Mouse (Mus musculus) forebrain, embryonic 12.5 days (tissue): Measurements from ENCODE around the gene Draxin. TPM values are rescaled to one million over a fixed set of nuclear protein-coding genes. Genes with fewer than 3 reads are reported as not detected.
A peak's percentile ranks its signal among the peaks of the same experiment; 100 is the strongest.
"Not testable (repeated sequence)": the region's sequence is repeated elsewhere in the genome, so short reads cannot be mapped to it uniquely, and the experiment has no call there.

Experiments
- ATAC-seq: fragments of 200-750 bp; cut with Nextera tagmentation; 2 replicates; pipeline ENCODE4 v1.8.0; 2017; ENCODE audit warnings: moderate TSS enrichment; ENCODE audit not compliant: low FRiP score
- H3K27ac ChIP-seq: fragments of 300-500 bp; sonication (generic); 2 replicates; pipeline ENCODE4 v1.5.1; 2016; ENCODE audit warnings: mild to moderate bottlenecking
- H3K27me3 ChIP-seq: fragments of 300-500 bp; sonication (generic); 2 replicates; pipeline ENCODE4 v1.6.1; 2016; ENCODE audit warnings: mild to moderate bottlenecking
- H3K36me3 ChIP-seq: fragments of 300-500 bp; sonication (generic); replicated peaks from 2 replicates; pipeline ENCODE4 v1.6.1; 2016; ENCODE audit warnings: mild to moderate bottlenecking
- H3K4me1 ChIP-seq: fragments of 300-500 bp; sonication (generic); 2 replicates; pipeline ENCODE4 v1.6.1; 2016
- H3K4me2 ChIP-seq: fragments of 300-500 bp; sonication (generic); 2 replicates; pipeline ENCODE4 v1.6.1; 2016; ENCODE audit warnings: mild to moderate bottlenecking, moderate library complexity
- H3K4me3 ChIP-seq: fragments of 300-500 bp; sonication (generic); replicated peaks from 2 replicates; pipeline ENCODE4 v1.5.1; 2016; ENCODE audit warnings: mild to moderate bottlenecking
- H3K9ac ChIP-seq: fragments of 300-500 bp; sonication (generic); 2 replicates; pipeline ENCODE4 v1.6.1; 2016; ENCODE audit warnings: mild to moderate bottlenecking
- H3K9me3 ChIP-seq: fragments of 300-500 bp; sonication (generic); 2 replicates; pipeline ENCODE4 v1.6.1; 2016
- WGBS: fragments of 180-500 bp; shearing (Covaris S2); methylation state at CpG from one replicate; pipeline ENCODE4 v1.1.7; 2016; 5-methylcytosine and 5-hydroxymethylcytosine counted together
- polyA plus RNA-seq: library from polyadenylated mRNA; unstranded; fragments of >200 nt; fragmentation: Nextera tagmentation; extraction: Ambion mirVana; gene quantifications from 2 replicates; pipeline ENCODE4 v1.2.1, GENCODE M21; 2016

Draxin gene
- 6.4 and 8.0 TPM in 2 replicates for polyA plus RNA-seq

DNA sequence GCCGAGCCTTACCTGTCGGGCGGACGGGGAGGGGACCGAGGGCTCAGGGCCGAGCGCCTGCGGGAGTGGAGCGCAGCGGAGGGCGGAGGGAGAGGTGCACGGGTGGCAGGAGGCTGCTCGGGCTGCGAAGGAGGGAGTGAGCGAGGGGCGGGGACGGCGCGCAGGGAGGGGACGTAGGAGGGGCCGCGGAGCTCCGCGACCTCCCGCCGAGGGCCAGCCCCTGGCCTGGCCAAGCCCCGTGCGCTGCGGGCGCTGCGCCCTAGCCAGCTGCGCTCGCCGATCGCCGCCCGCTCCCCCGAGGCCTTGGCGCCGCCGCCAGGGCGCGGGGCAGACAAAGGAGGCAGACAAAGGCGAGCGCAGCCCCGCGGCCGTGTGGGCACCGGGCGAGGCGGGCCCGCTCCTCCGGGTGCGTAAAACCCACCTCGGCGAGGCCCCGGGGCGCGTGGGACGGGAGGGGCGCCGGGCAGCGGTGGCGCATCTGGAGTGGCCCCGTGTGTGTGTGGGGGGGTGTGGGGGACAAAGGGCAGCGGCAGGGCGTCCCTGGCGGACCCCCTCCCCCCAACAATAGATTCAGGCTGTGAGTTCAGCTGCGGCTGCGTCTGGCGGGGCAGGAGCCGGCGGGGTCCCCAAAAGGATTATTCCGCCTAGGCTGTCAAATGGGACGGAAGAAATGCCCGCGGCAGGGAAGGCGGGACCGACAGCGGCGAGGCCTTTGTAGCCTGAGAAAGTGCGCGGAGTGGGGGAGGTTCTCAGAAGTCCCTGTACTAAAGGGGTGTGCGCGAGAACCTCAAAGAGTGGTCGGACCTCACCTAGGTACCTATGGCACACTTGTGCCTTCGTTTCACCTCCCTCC, at the start of gene Draxin:
Gene Draxin, minus strand, starts transcription at position 138 of the 853 bp plus-strand sequence.
- peak; percentile 89 for ATAC-seq
- peak within 1 kb of the TSS; percentile 96 for H3K9ac ChIP-seq
- no peaks in the 10 kb centered on the region for H3K9me3 ChIP-seq
- peak within 1 kb of the TSS; percentile 96 for H3K27ac ChIP-seq
- H3K36me3 ChIP-seq = no peaks in the 10 kb centered on the region
- peaks cover 47% of the 10 kb centered on the region for H3K4me1 ChIP-seq
- peaks cover 32% of the 10 kb centered on the region for H3K27me3 ChIP-seq
- under 1% methylated on average over 76 of the region's 87 CpGs for WGBS
- peak within 1 kb of the TSS; percentile 91 for H3K4me2 ChIP-seq
- peak within 1 kb of the TSS; percentile 81 for H3K4me3 ChIP-seq

DNA sequence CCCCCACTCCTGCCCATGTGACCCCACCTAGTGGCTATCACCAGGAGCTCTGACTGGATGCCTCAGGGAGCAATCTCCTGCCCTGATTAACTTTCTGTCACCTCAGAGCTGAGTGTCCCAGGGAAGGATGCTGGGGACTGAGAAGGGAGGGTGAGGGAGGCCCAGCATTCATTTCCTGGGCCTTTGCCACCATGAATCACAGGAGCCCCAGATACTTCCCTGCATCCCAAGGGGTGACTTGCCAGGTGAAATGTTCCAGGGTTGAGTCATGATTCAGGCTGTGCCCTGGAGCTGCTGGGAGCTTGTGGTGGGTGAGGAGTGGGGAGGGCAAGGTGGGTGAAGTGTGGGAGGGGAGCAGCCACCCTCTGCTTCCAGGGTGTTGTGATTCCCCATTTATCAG, 47.2 kb upstream of the Draxin start:
- no peak overlapping the region for H3K27ac ChIP-seq
- no peak for ATAC-seq
- H3K27me3 ChIP-seq = peaks cover 81% of the 10 kb centered on the region
- H3K4me1 ChIP-seq = peaks cover 22% of the 10 kb centered on the region
- H3K9ac ChIP-seq = no peak overlapping the region
- H3K4me2 ChIP-seq = no peak overlapping the region
- H3K9me3 ChIP-seq = no peaks in the 10 kb centered on the region
- no peaks in the 10 kb centered on the region for H3K36me3 ChIP-seq
- H3K4me3 ChIP-seq = no peak overlapping the region

DNA sequence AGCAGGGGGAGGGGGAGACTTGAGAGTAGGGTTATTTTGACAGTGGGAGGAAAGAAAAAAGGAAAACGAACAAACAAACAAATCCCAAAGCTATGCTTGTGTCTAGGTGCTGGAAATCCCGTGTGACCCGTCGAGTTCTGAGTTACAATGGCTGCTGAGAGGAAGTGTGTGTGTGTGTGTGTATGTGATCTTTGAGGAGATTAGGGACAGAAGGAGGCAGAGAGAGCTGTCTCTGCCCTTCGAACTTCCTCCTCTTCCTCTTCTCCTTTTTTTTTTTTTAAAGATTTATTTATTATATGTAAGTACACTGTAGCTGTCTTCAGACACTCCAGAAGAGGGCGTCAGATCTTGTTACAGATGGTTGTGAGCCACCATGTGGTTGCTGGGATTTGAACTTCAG, 46.1 kb upstream of the Draxin start:
- WGBS = 70% methylated on average over 5 of the region's 6 CpGs
- H3K27ac ChIP-seq = not testable (repeated sequence)

DNA sequence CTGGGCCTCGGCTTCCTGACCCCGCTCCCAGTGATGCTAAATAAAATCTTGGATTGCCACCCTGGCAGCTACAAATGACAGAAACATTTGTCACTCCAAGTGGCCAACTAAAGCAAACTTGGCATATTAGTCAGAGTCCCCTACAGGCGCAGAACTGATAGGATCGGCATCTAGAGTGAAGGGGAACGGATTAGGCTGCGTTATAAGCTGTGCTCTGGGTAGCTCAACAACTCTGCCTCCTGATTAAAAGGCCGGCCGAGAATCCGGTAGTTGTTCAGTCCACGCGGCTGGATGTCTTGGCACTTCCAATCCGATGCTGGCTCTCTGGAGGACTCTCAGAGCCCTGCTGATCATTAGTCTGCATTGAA, 44.0 kb upstream of the Draxin start:
- no peak for ATAC-seq

More for the DNA sequence above, 46.1 kb upstream of the Draxin start:
- not testable (repeated sequence) for H3K36me3 ChIP-seq, H3K4me3 ChIP-seq, H3K9me3 ChIP-seq, H3K9ac ChIP-seq, ATAC-seq, H3K4me2 ChIP-seq
- Histone ChIP-seq H3K27me3 (peaks cover 92% of the 10 kb centered on the region), H3K4me1 (peaks cover 18% of the 10 kb centered on the region)

DNA sequence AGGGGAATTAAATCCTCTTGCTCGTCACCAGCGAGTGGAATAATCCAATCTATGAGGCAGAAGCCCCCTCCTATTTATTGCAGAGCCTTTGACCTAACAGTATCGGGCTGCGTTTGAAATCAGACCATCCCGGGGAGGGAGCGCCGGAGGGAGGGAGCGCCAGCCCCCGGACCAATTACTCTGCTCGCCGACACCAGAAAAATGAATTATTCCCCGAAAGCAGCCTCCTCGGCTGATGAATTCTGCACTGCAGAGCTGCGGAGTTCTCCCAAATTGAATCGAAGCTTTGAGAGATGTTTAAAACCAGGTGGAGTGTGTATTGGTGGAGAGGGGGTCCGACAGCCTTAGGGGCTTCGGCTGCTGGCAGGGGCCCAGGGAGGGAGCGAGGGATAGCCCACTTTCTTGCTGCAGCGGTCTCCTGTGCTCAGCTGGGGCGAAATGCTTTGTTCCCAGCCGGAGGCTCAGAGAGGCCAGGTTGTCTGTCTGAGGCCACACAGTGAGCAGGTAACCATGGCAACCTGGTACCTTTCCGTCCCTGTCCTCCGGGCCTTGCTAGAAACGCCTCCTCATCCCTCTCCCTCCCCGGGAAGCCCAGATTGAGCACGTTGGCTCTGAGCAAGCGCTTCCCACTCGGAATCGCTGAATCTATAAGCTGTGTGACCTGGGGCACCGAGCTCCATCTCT, 43.5 kb upstream of the Draxin start:
- peaks cover 94% of the 10 kb centered on the region for H3K27me3 ChIP-seq
- H3K4me2 ChIP-seq = peak overlapping the region; percentile 47
- H3K4me3 ChIP-seq = peak overlapping the region; percentile 25
- under 1% methylated on average over 30 of the region's 30 CpGs for WGBS
- H3K9ac ChIP-seq = peak overlapping the region; percentile 5
- H3K36me3 ChIP-seq = no peaks in the 10 kb centered on the region
- H3K9me3 ChIP-seq = no peaks in the 10 kb centered on the region
- peak overlapping the region; percentile 31; the same call in 1 of the 2 replicates for H3K27ac ChIP-seq
- ATAC-seq = peak; percentile 75
- peaks cover 25% of the 10 kb centered on the region for H3K4me1 ChIP-seq

More for the DNA sequence above, 44.0 kb upstream of the Draxin start:
- H3K9me3 ChIP-seq = no peaks in the 10 kb centered on the region
- H3K4me2 ChIP-seq = peak overlapping the region; percentile 47
- peaks cover 25% of the 10 kb centered on the region for H3K4me1 ChIP-seq
- 0 out of 2 replicates have a peak overlapping the region, but pooled peaks have one; percentile 5 for H3K9ac ChIP-seq
- H3K4me3 ChIP-seq = peak overlapping the region; percentile 25
- peak overlapping the region; percentile 31; the same call in 1 of the 2 replicates for H3K27ac ChIP-seq
- H3K36me3 ChIP-seq = no peaks in the 10 kb centered on the region
- 5% methylated on average over 12 of the region's 12 CpGs for WGBS
- peaks cover 96% of the 10 kb centered on the region for H3K27me3 ChIP-seq

DNA sequence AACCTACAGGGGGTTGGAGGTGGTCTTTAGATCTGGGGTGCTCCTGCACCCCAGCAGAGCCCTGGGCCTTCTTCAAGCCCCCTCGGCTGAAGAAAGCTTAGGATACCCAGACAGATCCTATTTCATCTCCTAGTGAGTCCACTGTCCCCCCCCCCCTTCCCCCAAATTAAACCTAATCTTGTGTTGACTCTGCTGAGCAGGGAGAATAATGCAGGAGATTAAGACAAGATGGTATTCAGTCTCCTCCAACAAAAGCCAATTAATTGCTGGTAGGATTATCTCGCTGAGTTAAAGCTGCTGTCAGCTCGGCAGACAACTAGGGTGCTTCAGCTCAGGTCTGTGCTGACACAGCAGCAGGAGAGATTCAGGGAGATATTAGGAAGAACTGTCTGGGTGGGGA, 40.8 kb upstream of the Draxin start:
- Histone ChIP-seq H3K4me3 (no peak overlapping the region), H3K27me3 (peaks cover 89% of the 10 kb centered on the region), H3K9me3 (no peaks in the 10 kb centered on the region), H3K4me2 (no peak overlapping the region), H3K9ac (no peak overlapping the region), H3K36me3 (no peaks in the 10 kb centered on the region), H3K27ac (no peak overlapping the region), H3K4me1 (peaks cover 34% of the 10 kb centered on the region)
- no peak for ATAC-seq
- 3% methylated on average over 3 of the region's 3 CpGs for WGBS

DNA sequence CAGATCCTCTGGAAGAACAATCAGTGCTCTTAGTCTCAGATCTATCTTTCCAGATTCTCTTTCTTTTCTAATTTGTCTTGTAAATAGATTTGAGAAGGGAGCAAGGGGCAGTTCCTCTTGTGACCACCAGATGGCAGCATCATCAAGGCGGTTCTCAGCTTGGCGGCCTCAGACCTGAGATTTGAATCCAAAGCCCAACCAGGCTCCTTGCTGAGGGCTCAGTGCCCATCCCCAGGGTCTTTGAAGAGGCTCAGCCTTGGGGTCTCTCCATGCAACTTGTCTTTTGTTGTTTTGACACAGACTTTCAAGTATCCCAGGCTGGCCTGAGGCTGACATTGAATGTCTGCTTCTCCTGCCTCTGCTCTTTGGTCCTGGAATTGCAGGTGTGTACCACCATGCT, 40.3 kb upstream of the Draxin start:
- H3K4me3 ChIP-seq = no peak overlapping the region
- H3K9ac ChIP-seq = no peak overlapping the region
- peaks cover 38% of the 10 kb centered on the region for H3K4me1 ChIP-seq
- H3K36me3 ChIP-seq = no peaks in the 10 kb centered on the region
- H3K4me2 ChIP-seq = no peak overlapping the region
- peaks cover 89% of the 10 kb centered on the region for H3K27me3 ChIP-seq
- H3K27ac ChIP-seq = no peak overlapping the region
- no peak for ATAC-seq
- 0% methylated on average over 2 of the region's 2 CpGs for WGBS
- no peaks in the 10 kb centered on the region for H3K9me3 ChIP-seq

DNA sequence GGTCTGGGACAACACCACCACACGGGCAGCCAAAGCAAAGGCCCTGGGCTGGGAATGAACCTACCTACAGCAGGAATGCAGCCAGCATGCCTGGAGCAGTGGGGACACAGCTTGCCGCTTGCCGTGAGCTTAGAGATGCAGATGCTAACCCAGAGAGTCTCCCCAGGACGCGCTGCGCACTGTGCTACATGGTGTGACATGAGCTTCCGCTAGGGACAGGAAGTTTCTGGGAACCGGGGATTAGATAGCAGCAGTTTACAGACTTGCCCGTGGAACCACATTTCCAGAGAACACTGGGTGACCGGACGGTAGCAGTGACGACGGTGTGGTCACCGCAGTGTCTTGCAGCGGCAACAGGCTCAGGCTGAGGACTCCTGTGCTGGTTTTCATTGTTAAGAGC, 39.1 kb upstream of the Draxin start:
- Histone ChIP-seq H3K4me2 (no peak overlapping the region; the same call in 1 of the 2 replicates), H3K4me3 (no peak overlapping the region), H3K4me1 (peaks cover 45% of the 10 kb centered on the region), H3K27ac (no peak overlapping the region), H3K27me3 (peaks cover 89% of the 10 kb centered on the region), H3K36me3 (no peaks in the 10 kb centered on the region), H3K9me3 (no peaks in the 10 kb centered on the region), H3K9ac (no peak overlapping the region)
- no peak for ATAC-seq
- 24% methylated on average over 15 of the region's 15 CpGs for WGBS

DNA sequence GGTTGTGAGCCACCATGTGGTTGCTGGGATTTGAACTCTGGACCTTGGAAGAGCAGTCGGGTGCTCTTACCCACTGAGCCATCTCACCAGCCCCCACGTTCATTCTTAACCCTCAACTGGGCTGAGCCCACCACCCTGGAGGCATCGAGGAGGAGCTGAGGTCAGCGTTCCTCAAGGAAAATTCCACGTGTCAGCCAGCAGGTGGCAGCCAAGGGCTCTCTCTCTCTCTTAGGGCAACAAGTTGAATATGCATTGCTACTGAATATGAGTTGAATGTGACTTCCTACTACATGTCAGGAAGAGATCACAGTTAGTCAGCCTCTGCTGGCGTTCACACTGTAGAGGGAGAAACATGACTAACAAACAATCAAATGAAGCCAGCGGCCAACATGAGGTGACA, 37.8 kb upstream of the Draxin start:
- Histone ChIP-seq H3K4me2 (no peak overlapping the region), H3K4me1 (peaks cover 46% of the 10 kb centered on the region), H3K4me3 (no peak overlapping the region), H3K36me3 (no peaks in the 10 kb centered on the region), H3K9ac (no peak overlapping the region), H3K27me3 (peaks cover 89% of the 10 kb centered on the region), H3K9me3 (no peaks in the 10 kb centered on the region), H3K27ac (no peak overlapping the region)
- WGBS = 28% methylated on average over 7 of the region's 7 CpGs
- ATAC-seq = no peak

DNA sequence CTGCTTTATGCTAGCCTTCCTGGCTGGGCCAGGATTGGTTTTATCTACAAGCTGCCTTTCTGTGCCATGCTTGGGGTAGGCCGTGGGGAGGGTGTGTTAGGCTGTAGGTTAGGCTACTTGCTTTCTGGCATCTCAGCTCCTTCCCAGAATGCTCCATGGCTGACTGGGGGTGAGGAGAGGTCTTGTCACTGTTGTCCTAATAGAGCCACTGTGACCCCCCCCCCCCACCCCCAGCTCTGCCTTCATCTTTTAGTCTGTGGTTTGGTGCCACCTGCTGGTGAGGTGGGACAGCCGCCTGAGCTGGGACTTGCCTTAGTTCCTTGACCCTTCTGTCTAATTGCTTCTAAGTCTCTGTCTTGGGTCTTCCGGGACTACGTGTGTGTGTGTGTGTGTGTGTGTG, 36.5 kb upstream of the Draxin start:
- Histone ChIP-seq H3K4me3 (peak overlapping the region; percentile 7; the same call in 1 of the 2 replicates), H3K27me3 (peaks cover 89% of the 10 kb centered on the region), H3K4me2 (peak overlapping the region; percentile 27), H3K36me3 (no peaks in the 10 kb centered on the region), H3K9ac (no peak overlapping the region), H3K27ac (no peak overlapping the region), H3K4me1 (peaks cover 42% of the 10 kb centered on the region), H3K9me3 (no peaks in the 10 kb centered on the region)
- 11% methylated on average over 2 of the region's 4 CpGs for WGBS
- 0 out of 2 replicates have a peak, but pooled peaks have one; percentile 3 for ATAC-seq

DNA sequence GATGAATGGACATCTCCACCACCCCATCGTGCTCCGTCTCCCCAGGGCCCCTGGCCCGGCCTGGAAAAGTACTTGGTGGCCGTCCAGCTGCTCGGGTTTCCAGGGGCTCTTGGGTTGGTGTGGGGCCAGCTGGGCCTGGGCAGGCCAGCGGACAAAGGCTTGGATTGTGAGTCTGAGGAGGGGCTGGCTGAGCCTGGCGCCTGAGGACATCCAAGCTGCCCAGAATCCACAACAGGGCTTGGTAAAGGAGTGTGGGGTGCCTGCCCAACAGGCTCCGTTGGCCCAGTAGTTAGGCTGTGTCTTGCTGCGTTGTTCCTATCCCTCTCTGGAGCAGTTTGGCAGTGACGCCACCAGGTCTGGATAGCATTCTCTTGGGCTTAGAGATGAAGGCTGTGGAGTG, 35.9 kb upstream of the Draxin start:
- ATAC-seq = no peak
- no peaks in the 10 kb centered on the region for H3K36me3 ChIP-seq
- H3K9me3 ChIP-seq = no peaks in the 10 kb centered on the region
- no peak overlapping the region for H3K9ac ChIP-seq
- no peak overlapping the region; the same call in 1 of the 2 replicates for H3K4me3 ChIP-seq
- peaks cover 89% of the 10 kb centered on the region for H3K27me3 ChIP-seq
- WGBS = 2% methylated on average over 10 of the region's 10 CpGs
- peak overlapping the region; percentile 27 for H3K4me2 ChIP-seq
- H3K4me1 ChIP-seq = peaks cover 41% of the 10 kb centered on the region
- no peak overlapping the region for H3K27ac ChIP-seq

DNA sequence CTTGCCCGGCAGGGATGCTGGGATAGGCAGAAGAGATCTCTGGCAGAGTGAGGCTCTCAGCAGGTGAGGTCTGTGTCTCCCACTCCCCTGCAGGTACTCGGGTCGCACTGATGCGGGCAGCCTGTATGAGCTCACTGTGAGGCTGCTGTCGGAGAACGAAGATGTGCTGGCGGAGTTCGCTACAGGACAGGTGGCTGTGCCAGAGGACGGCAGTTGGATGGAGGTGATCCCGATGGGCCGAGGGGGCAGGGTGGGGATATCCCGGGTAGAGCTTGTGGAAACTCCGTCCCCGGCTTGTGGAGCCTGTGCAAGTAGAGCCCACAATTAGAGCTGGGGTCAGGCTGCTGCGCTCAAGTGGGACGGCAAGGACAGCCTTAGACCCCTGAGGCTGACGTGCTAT, 35.1 kb upstream of the Draxin start:
- no peaks in the 10 kb centered on the region for H3K36me3 ChIP-seq
- 4% methylated on average over 17 of the region's 17 CpGs for WGBS
- H3K9me3 ChIP-seq = no peaks in the 10 kb centered on the region
- ATAC-seq = no peak
- no peak overlapping the region for H3K9ac ChIP-seq
- H3K27me3 ChIP-seq = peaks cover 91% of the 10 kb centered on the region
- no peak overlapping the region for H3K4me2 ChIP-seq
- H3K27ac ChIP-seq = no peak overlapping the region
- no peak overlapping the region for H3K4me3 ChIP-seq
- peaks cover 41% of the 10 kb centered on the region for H3K4me1 ChIP-seq
